Mouse (Mus musculus) G1E (cell line): ENCODE measurements at regions not wholly inside any gene's neighbourhood (a gene's known extent, or its start where the extent isn't known, plus 50 kb on each side); places are given as distances from the start of the nearest gene placed in this dataset.

Experiments
- CTCF ChIP-seq: IDR thresholded peaks from 2 replicates; pipeline ENCODE4 v1.5.1; 2012; ENCODE audit warnings: low read depth, low read length, inconsistent platforms, mixed read lengths
- GATA1 ChIP-seq: IDR thresholded peaks from 2 replicates; pipeline ENCODE4 v1.6.1; 2012; ENCODE audit warnings: borderline replicate concordance, low read length, inconsistent platforms, mixed read lengths
- GATA2 ChIP-seq: IDR thresholded peaks from 2 replicates; pipeline ENCODE4 v1.6.1; 2012; ENCODE audit warnings: low read depth, low read length, inconsistent platforms, borderline replicate concordance
- POLR2AphosphoS5 ChIP-seq: IDR thresholded peaks from 2 replicates; pipeline ENCODE4 v1.6.1; 2012; ENCODE audit warnings: low read depth, low read length, inconsistent platforms; ENCODE audit not compliant: insufficient replicate concordance
- TAL1 ChIP-seq: conservative IDR thresholded peaks from 2 replicates; pipeline ENCODE4 v1.6.1; 2012; ENCODE audit warnings: low read depth, low read length, inconsistent platforms, mixed read lengths

GRCm38 (mm10) chr11:18586468-18586867 lies 432.3 kb downstream of the Meis1 start:
- TF ChIP-seq CTCF (no peak), GATA2 (no peak), TAL1 (no peak), POLR2AphosphoS5 (no peak), GATA1 (no peak)
